Mouse (Mus musculus) layer of hippocampus, adult 8-10 months (tissue): Measurements from ENCODE around the gene Pacs1. TPM values are rescaled to one million over a fixed set of nuclear protein-coding genes. Genes with fewer than 3 reads are reported as not detected.
A peak's percentile ranks its signal among the peaks of the same experiment; 100 is the strongest.
"Not testable (repeated sequence)": the region's sequence is repeated elsewhere in the genome, so short reads cannot be mapped to it uniquely, and the experiment has no call there.

Experiments
- DNase-seq, 2 experiments: peaks; one replicate each; pipeline ENCODE4 v3.0.0; 2022; ENCODE audit warnings: low spot score in 2 of 2
- microRNA-seq, 2 experiments: library from miRNA; unstranded; fragments of <30 nt; microRNA quantifications; one replicate each; pipeline ENCODE4 v1.2.0; 2022
- total RNA-seq, 4 experiments: library from RNA; stranded (reverse); gene quantifications; 2 replicates each; pipeline ENCODE4 v1.2.4; 2022

The Pacs1 gene
- total RNA-seq, 4 experiments from 2014 or later: 50.9 to 59.4 (median 55.3) TPM

DNA sequence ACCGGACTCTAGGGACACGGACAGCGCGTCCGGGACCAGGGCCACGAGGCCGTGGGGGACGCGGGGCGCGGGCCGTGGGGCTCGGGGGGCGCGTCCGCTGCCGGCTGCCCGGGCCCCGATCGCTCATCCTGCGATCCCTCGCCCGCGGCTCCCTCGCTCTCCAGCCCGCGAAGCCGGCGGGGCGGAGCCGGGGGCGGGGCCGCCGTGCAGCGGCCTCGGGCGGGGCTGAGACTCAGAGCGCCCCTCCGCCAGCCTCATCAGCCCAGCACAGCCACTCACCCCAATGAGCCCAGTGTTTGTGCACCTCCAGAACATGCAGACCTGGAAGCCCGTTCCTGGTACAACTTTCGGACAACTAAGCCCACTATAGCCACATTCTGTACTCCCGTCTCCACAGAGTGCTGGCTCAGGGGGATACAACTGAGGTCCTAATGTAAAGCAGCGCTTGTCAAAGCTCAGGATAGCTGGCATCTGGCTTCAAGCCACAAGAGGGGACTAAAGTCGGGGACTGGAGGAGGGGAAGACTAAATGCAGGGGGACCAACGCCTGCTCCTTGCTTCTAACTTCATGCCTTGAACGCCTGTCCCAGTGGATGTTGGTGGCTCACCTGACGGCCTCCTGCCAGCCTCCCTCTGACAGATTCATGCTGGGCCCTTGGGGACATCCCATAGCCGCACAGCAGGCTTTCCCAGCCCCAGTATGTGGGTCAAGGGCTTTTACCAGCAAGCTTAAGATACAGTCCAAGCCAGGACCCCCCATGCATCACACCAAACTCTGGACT is 174.4 kb downstream of the Pacs1 start, which contains the start of gene Cnih2:
Gene Cnih2 (minus strand): TSS at position 159 of the 781 bp plus-strand sequence.
- DNase-seq: peak in 1 of 2 experiments; percentile 75

DNA sequence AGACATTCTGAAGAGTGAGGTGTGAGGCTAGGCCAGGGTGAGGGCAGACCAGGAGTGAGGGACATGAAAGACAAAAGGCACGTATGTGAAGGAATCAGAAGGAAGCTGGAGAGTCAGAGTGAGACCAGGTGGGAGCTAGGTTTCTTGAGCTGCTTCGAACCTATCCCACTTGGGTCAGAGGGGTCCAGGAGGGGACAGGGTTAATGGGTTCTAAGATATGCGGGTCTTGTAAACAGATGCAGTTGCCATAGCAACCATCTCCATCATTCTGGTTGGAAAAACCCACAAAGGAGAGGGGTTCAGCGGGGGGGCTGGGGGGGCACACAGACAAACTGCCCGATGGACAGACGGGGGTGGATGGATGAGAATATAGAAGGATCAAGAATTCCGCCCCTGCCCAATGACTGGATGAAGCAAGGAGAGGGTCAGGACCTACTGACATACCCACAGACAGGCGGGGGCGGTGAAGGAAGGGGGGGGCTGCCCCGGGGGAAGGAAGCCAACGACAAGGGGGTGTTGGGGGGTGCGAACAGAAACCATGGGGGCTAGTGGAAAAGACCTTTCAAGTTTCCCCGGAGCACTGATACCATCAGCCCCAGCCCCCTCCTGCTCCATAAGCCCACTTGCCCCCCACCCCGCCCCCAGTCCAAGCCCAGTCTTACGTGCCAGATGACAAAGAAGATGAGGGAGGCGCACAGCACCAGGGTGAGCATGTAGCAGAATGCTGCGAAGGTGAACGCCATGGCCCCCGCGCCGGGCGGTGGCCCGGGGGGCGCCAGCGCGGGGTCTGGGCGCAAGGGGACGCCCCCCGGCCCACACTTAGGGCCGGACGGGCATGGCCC is 175.2 kb downstream of the Pacs1 start:
- DNase-seq: no peak

DNA sequence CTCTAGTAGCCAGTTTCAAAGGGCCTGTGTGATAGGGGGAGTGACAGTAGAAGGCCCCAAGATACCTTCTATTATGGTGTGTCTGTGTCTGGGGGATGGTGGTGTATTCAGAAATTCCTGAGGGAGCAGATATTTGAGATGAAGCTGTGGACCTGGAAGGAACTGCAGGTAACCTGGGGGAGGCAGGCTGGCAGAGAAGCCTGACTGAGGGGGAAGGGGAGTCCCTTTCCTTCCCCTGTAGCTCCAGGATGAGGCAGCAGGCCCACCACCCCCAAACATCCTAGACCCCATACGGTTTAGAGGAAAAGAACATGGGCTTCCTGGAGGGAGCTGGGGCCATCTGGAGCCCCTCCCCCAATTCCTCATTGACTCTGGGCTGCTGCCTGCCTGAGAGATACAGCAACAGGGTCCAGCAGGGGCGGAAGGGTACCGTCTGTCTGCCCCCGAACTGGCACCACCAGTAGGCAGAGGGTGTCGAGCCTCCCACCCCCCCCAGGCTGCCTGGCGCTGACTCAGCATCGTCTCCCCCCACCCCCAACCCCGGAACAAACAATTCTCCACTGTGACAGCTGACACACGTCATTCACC is 176.9 kb downstream of the Pacs1 start:
- DNase-seq: peak in 1 of 2 experiments; percentile 73

DNA sequence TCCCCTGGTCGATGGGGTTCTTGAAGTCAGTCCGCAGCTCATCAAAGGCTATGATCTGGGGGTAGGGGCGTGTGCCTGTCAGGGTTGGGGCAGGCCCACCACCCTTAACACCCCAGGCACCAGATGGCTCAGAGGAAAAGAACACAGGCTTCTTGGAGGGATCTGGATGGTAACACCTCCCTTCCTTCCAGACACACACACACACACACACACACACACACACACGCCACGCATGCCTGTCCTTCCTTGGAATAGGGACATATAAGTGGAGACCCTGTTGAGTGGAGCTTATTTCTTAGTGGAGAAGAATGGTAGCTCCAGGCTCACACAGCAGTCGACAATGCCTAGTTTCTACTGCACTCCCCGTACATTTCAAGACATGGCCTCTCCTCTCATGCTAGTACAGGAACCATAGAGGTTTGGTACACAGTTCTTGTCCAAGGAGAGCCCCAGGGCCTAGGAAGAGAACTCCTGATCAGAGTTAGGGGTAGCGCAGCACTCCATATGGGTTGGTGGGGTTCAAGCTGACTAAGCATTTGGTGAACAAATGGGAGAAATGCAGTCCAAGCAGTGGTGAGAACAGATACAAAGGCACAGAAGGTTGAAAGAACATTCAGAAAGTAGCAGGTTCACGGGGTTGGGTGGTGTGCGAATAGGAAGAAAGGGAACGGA is 178.0 kb downstream of the Pacs1 start:
- DNase-seq: no peak

DNA sequence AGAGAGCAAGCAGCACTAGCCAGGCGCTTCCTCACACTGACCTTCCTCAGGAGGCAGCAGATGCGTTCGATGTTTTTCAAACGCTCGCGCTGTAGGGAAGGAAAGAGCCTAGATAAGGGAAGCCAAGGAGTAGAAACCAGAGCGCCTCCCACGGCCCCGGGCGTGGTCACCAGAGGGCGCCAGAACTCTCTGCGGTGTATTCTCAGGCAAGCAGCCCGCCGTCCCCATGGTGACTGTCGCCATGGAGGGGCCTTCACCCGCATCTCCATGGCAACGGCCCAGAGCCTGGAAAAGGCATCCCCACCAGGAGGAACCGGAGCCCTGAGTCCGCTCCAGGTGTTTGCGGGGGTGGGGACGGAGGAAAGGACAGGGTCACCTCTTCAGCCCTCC is 178.7 kb downstream of the Pacs1 start:
- peak; percentile 95 to 98 for DNase-seq

DNA sequence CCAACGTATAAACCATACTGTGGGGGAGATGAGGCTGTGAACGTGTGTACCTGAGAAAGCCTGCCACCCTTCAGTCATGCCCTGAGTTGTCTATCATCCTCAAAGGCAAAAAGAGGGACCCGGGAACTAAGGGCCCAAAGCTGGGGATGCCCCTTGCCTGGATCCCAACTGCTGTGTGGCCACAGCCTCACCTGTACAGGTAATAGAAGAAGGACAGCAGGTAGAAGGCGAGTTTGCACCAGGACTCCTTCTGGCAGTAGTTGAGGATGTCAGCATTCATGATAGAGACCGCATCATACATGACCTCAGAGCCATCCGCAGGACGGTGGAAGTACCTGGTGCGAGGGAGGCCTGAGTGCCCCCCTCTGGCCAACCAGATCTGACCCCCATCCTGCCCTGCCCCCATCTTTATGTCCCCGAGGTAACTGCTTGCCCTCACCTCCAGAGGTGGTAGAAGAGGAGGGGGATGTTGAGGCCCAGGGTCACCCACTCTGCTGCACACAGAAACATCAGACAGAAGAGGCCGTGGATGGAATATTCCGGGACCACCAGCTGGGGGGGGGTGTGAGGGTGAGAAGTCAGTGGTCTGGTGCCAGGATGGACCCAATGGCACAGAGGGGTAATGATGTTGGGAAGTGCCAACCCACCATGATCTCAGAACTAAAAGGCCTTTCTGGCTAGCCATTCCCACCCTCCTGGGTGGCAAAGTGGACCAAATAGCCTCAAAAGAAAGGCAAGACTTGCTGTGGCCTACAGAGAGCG is 179.3 kb downstream of the Pacs1 start:
- DNase-seq: no peak

DNA sequence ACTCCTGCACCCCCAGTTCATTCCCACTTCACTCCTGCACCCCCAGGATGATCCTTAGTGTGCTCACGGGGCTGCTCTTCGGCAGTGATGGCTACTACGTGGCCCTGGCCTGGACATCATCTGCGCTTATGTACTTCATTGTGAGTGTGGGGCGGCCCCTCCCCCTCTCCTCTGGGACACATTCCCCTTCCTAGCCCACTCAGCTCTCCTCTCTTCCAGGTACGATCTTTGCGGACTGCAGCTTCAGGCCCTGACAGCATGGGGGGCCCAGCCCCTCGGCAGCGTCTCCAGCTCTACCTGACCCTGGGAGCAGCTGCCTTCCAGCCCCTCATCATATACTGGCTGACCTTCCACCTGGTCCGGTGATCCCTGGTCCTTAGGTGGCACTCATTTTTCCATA is 180.8 kb downstream of the Pacs1 start:
- DNase-seq: no peak

DNA sequence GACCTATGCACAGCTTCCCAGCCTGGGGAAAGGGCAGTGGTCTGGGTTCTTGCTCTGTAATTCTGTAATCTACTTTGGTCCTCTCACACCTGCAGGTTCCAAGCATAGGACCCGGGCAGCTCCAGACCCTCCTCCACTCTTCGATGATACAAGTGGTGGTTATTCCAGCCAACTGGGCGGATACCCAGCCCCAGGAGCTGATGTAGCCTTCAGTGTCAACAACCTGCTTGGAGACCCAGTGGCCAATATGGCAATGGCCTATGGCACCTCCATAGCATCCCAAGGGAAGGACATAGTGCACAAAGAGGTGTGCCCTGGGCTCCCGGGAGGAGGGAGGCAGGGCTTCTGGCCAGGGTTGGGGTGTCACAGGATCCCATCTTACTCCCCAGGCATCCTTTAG is 183.6 kb downstream of the Pacs1 start:
- DNase-seq: no peak

DNA sequence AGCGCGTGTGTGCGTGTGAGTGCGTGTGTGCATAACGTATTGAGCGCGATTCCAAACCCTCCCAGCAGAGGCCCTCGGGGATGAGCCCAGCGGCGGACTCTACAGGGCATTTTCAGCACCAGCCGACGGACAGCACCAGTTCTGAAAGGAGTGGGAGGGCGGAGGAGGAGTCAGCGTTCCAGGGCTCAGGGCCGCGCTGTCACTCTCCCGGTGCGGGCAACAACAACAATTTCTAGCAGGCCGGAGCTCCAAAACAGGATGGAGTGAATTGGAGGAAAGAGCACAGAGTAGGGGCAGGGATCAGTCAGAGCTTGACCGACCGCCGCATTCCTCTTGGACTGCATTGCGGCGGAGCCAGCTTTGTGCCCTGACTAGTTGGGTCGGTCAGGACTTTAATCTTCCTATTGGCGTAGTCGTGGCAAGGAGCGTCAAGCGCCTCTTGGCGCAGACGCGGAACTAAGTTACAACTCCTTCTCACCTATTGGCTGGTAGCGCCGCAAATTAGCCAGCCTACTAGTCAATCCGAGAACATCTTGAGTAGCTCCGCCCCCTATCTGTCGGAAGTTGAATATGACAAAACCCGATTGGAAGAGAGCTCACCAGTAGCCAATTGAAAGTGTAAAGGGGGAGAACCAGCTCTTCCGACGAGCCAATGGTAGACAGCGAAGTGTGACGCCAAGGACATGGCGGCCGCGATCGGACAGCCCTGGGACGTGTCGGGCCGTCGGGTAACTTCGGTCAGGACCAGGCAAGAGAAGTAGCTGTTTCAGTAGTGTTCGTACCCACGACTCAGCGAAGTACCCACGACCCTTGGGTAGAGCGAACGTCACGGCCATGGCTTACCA is 184.8 kb downstream of the Pacs1 start, which contains the start of gene Yif1a:
Gene Yif1a (plus strand): TSS at position 655 of the 845 bp plus-strand sequence.
- peak; percentile 96 to 99 for DNase-seq

DNA sequence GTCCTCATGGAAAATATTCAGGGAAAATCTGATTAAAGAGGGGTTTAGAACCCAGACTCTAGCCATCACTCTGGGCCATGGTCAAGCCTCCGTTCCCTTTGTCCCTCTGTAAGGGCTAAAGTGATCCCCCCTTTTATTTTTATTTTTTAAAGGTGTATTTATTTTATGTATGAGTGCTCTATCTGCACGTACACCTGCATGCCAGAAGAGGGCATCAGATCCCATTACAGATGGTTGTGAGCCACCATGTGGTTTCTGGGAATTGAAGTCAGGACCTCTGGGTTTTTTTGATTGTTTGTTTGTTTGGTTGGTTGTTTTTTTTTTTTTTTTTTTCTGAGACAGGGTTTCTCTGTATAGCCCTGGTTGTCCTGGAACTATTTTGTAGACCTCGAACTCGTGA is 186.4 kb downstream of the Pacs1 start:
- DNase-seq: not testable (repeated sequence)

DNA sequence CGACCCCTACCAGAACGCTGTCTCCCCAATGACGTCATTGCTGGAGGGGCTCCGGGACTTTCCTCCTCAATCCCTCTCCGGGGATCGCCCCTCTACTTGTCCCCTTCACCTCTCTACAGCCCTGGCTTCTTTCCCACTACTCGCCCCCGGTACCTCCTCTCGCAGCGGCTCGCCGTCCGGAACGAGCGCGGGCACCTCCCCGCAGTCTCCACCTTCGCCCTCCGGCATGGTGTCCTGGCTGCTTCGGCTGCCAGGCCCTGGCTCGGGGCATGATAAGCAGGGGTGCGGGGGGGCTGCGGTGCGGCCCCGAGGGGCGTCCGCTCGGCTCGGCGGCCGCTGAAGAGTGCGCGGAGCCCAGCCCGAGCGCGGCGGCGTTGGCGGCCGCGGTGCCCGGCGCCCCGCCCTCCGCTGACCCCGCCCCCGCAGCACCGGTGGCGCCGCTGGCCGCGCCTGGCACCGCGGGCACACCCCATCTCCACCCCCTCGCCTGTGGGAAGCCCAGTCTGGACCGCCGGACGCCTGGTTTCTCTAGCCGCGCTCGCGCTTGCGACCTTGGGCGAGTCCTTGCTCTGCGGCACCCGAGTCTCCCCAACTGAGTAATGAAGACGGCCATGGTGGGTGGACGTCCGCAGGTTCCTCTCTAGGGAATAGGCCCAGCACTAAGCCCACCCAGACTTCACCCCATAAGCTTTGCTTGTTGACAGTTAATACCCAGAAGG is 187.6 kb downstream of the Pacs1 start, which contains the start of gene Tmem151a:
Gene Tmem151a (minus strand): TSS at position 387 of the 719 bp plus-strand sequence.
- DNase-seq: no peak

DNA sequence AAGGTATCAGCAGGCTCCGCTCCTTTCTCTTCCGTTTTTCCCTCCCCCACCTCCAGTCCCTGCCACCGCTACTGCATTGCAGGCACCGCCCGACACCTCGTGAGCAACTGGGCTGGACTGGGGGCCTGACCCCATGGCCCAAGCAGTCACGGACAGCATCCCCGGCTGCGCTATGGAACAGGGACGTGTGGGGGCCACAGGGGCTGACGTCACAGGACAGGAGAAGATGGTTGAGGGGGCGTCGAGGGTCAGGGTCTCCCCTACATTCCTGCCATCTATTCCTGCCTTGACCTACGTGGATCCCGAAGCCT is 188.1 kb downstream of the Pacs1 start:
- no peak for DNase-seq

DNA sequence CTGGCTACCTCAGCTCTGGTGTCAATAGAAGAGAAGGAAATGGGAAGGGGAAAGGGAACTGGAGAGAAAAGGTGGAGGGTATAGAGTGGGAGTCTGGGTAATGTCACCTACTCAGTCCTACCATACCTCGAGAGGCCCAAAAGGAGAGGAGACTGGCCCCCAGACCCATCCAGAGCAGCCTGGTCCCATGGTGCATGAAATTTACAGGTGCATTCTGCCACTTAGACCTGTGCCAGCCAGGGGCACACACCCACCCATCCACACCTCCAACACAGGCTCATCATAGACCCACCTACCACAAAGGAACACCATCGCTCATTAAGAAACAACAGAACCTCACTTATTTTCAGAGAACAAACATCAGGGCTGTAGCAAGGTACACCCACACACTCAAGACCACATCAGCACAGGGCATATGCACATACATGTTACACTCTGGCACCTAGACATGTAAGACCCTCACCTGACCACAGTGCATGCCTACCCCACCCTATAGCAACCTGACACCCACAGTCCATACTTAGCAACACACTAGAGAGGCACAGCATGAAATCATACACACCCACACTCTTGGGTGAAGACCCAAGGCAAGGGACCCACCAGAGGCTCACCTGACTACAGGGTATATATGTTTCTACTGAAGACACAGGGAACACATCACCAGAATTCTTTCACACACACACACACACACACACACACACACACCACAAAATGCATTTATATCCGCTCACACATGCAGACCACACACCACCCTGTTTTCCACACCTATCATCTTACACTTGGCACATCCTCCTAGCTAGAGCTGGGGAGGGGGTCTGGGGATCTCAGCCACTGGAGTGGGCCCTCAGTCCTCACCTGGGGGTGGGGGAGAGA is 188.7 kb downstream of the Pacs1 start:
- no peak for DNase-seq

Small RNA genes within 50 kb of the gene (microRNA-seq; reads per million reads assigned to microRNA genes)
- gene Gm27468: 0 reads per million in 2 experiments

Other genes with a start within 250 kb of the Pacs1 start
- gene Slc29a2, start 249.3 kb downstream of the Pacs1 start, total RNA-seq: 10 to 100 TPM; 12.3 to 19.8 (median 16.3) TPM
- gene B4gat1, start 234.3 kb downstream of the Pacs1 start, total RNA-seq: 100 to 1,000 TPM; 107 to 119 (median 111) TPM
- gene AC124502.3, start 234.2 kb downstream of the Pacs1 start, total RNA-seq: 1 to 10 TPM; 4.4 to 10.0 (median 6.3) TPM
- 10 to 100 TPM; 18.3 to 24.6 (median 20.6) TPM for gene Brms1, start 231.8 kb downstream of the Pacs1 start, total RNA-seq
- gene Rin1, start 222.6 kb downstream of the Pacs1 start, total RNA-seq: 100 to 1,000 TPM in 1 of 4 experiments, 10 to 100 TPM in 3; 89.3 to 115 (median 96.8) TPM
- 1 to 10 TPM; 3.7 to 5.6 (median 4.4) TPM for gene Cd248, start 205.0 kb downstream of the Pacs1 start, total RNA-seq
- 100 to 1,000 TPM; 104 to 117 (median 106) TPM for gene Tmem151a, start 187.6 kb downstream of the Pacs1 start, total RNA-seq
- gene Yif1a, start 184.6 kb downstream of the Pacs1 start, total RNA-seq: 10 to 100 TPM; 21.4 to 29.8 (median 25.9) TPM
- 100 to 1,000 TPM; 417 to 436 (median 422) TPM for gene Cnih2, start 174.6 kb downstream of the Pacs1 start, total RNA-seq
- 100 to 1,000 TPM; 154 to 165 (median 160) TPM for gene Rab1b, start 166.0 kb downstream of the Pacs1 start, total RNA-seq
- gene Klc2, start 154.6 kb downstream of the Pacs1 start, total RNA-seq: 100 to 1,000 TPM; 215 to 240 (median 227) TPM
- gene Sf3b2, start 22.3 kb upstream of the Pacs1 start, total RNA-seq: 100 to 1,000 TPM; 202 to 215 (median 208) TPM
- gene Gal3st3, start 25.2 kb upstream of the Pacs1 start, total RNA-seq: 10 to 100 TPM; 83.2 to 92.3 (median 86.9) TPM
- not detected for gene Catsper1, start 62.6 kb upstream of the Pacs1 start, total RNA-seq
- gene Cst6, start 76.5 kb upstream of the Pacs1 start, total RNA-seq: 10 to 100 TPM; 10.8 to 18.1 (median 12.5) TPM
- gene Eif1ad, start 93.6 kb upstream of the Pacs1 start, total RNA-seq: 10 to 100 TPM; 18.6 to 27.4 (median 23.1) TPM
- 10 to 100 TPM; 74.1 to 85.8 (median 76.2) TPM for gene Banf1, start 94.0 kb upstream of the Pacs1 start, total RNA-seq
- gene Sart1, start 115.6 kb upstream of the Pacs1 start, total RNA-seq: 100 to 1,000 TPM; 103 to 120 (median 114) TPM
- under 1 TPM in 3 of 4 experiments, not detected in 1; 0.34 to 0.63 (median 0.37) TPM for gene Tsga10ip, start 129.4 kb upstream of the Pacs1 start, total RNA-seq
- gene Drap1, start 151.9 kb upstream of the Pacs1 start, total RNA-seq: 100 to 1,000 TPM; 308 to 358 (median 327) TPM
- gene AI837181, start 152.0 kb upstream of the Pacs1 start, total RNA-seq: 10 to 100 TPM; 64.8 to 71.2 (median 67.6) TPM
- under 1 TPM; 0.20 to 0.67 (median 0.29) TPM for gene Fosl1, start 174.4 kb upstream of the Pacs1 start, total RNA-seq
- 10 to 100 TPM; 31.7 to 33.1 (median 32.4) TPM for gene Ccdc85b, start 184.8 kb upstream of the Pacs1 start, total RNA-seq
- gene Fibp, start 187.5 kb upstream of the Pacs1 start, total RNA-seq: 100 to 1,000 TPM in 1 of 4 experiments, 10 to 100 TPM in 3; 93.5 to 109 (median 96.4) TPM
- under 1 TPM in 3 of 4 experiments, not detected in 1; 0.29 to 0.81 (median 0.77) TPM for gene Ctsw, start 195.4 kb upstream of the Pacs1 start, total RNA-seq
- gene Efemp2, start 200.8 kb upstream of the Pacs1 start, total RNA-seq: 10 to 100 TPM; 14.4 to 23.9 (median 22.1) TPM
- gene Mus81, start 215.3 kb upstream of the Pacs1 start, total RNA-seq: 10 to 100 TPM; 29.0 to 38.5 (median 33.8) TPM
- 1,000 to 10,000 TPM; 1,240 to 1,334 (median 1,291) TPM for gene Cfl1, start 217.3 kb upstream of the Pacs1 start, total RNA-seq
- 10 to 100 TPM in 2 of 4 experiments, 1 to 10 TPM in 2; 7.4 to 12.1 (median 9.6) TPM for gene 1700020D05Rik, start 230.7 kb upstream of the Pacs1 start, total RNA-seq
- 10 to 100 TPM; 86.8 to 95.2 (median 88.6) TPM for gene Snx32, start 237.4 kb upstream of the Pacs1 start, total RNA-seq